Mouse (Mus musculus) brain, embryonic 14.5 days (tissue): ENCODE measurements around the gene Man2b1.

Source experiments
- CTCF ChIP-seq: fragments of 200-500 bp; IDR thresholded peaks from 2 replicates; pipeline ENCODE4 v1.5.1; 2012; ENCODE audit warnings: inconsistent platforms, mild to moderate bottlenecking, moderate library complexity, borderline replicate concordance; ENCODE audit not compliant: insufficient read depth, insufficient read length; ENCODE audit errors: extremely low read depth
- POLR2A ChIP-seq: fragments of 200-500 bp; IDR thresholded peaks from 2 replicates; pipeline ENCODE4 v1.6.1; 2012; ENCODE audit warnings: mild to moderate bottlenecking, inconsistent platforms, borderline replicate concordance; ENCODE audit not compliant: poor library complexity, insufficient read depth, insufficient read length, severe bottlenecking; ENCODE audit errors: extremely low read depth

DNA sequence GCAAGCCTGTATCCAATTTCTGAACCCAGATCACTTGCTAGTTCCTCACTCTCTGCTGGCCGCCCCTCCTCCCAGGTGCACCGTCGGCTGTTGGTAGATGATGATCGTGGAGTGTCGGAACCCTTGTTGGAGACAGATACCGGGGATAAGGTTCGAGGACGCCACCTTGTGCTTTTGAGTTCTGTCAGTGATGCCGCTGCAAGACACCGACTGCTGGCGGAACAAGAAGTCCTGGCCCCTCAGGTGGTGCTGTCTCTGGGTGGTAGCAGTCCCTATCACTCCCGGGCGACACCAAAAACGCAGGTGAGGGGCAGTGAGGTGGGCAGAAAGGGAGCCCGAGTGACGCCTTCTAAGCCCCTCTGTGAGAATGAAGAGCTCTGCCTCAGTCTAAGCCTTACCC lies 13.1 kb downstream of the Man2b1 start:
- TF ChIP-seq POLR2A = no peak
- TF ChIP-seq CTCF = no peak
